In the genomic region with DNA sequence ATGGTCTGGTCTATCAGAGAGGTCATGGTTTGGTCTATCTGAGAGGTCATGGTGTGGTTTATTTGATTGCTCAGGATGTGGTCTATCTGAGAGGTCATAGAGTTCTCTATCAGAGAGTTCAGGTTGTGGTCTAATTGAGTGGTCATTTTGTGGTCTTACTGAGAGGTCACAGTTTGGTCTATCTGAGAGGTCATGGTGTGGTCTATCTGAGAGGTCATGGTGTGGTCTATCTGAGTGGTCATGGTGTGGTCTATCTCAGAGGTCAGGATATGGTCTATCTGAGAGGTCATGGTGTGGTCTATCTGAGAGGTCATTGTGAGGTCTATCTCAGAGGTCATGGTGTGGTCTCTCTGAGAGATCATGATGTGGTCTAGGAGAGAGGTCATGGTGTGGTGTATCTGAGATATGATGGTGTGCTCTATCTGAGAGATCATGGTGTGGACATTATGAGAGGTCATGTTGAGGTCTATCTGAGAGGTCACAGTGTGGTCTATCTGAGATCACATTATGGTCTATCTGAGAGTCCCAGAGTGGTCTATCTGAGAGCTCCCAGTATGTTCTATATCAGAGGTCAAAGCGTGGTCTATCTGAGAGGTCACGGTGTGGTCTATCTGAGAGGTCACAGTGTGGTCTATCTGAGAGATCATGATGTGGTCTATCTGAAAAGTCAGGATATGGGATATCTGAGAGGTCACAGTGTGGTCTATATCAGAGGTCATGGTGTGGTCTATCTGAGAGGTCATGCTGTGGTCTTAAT, we compare ENCODE assay signal across 10 mouse cellular contexts. TPM values are rescaled to one million over a fixed set of nuclear protein-coding genes. Genes with fewer than 3 reads are reported as not detected.
DNase-seq lines count a peak whose midpoint lies in the region; ATAC-seq lines count a peak whose summit lies in the region.
"Had no signal": no experiment of that assay in that cellular context is flagged by ENCODE, and none has a peak within 500 bp of the region (broad histone marks: within the 10 kb centered on the region; RNA-seq: fewer than 3 reads in every experiment).

No protein-coding gene starts in this region.

- no peaks in the 10 kb centered on the region for H3K27me3 ChIP-seq in heart, embryonic 12.5 days (replicated peaks)
- H3K27me3 ChIP-seq in embryonic facial prominence, embryonic 13.5 days, result no peaks in the 10 kb centered on the region
- no peaks in the 10 kb centered on the region for H3K27me3 ChIP-seq in limb, embryonic 10.5 days (ENCODE audit: low read depth, poor library complexity, severe bottlenecking)

- H3K9ac ChIP-seq in heart, embryonic 12.5 days, result no peak overlapping the region
- H3K9ac ChIP-seq in embryonic facial prominence, embryonic 13.5 days, result no peak overlapping the region

- H3K4me2 ChIP-seq in heart, embryonic 12.5 days, result no peak overlapping the region
- H3K4me2 ChIP-seq in embryonic facial prominence, embryonic 13.5 days, result no peak overlapping the region

- H3K27ac ChIP-seq in heart, embryonic 12.5 days (ENCODE audit: poor library complexity, severe bottlenecking), result no peak overlapping the region
- no peak overlapping the region for H3K27ac ChIP-seq in embryonic facial prominence, embryonic 13.5 days
- H3K27ac ChIP-seq in limb, embryonic 10.5 days, result no peak overlapping the region

- no peak for DNase-seq in heart, adult 18-20 months
- peak; percentile 57 for DNase-seq in limb, embryonic 10.5 days (ENCODE audit: low spot score)
- peak; percentile 45 for DNase-seq in neural tube, embryonic 10.5 days (ENCODE audit: extremely low spot score, low spot score)
- DNase-seq in urinary bladder, adult 2 months (ENCODE audit: low spot score), result no peak
- no peak for DNase-seq in adrenal gland, adult 18-20 months (ENCODE audit: low spot score in 2 of 2)
- no peak for DNase-seq in thymus, postnatal 10 days (ENCODE audit: low spot score in 2 of 2)
- DNase-seq: thymus, postnatal 25 days had no signal

- 74% methylated on average over 2 of the region's 2 CpGs for WGBS in heart, embryonic 12.5 days
- 83% methylated on average over 2 of the region's 2 CpGs for WGBS in embryonic facial prominence, embryonic 13.5 days
- WGBS in limb, embryonic 10.5 days, result 80% methylated on average over 2 of the region's 2 CpGs

- H3K4me1 ChIP-seq in heart, embryonic 12.5 days (replicated peaks), result no peaks in the 10 kb centered on the region
- H3K4me1 ChIP-seq in embryonic facial prominence, embryonic 13.5 days, result no peaks in the 10 kb centered on the region
- no peaks in the 10 kb centered on the region for H3K4me1 ChIP-seq in limb, embryonic 10.5 days

- peak; percentile 82 for ATAC-seq in heart, embryonic 12.5 days (ENCODE audit: insufficient number of reproducible peaks, low FRiP score)
- peak; percentile 91 for ATAC-seq in embryonic facial prominence, embryonic 13.5 days (ENCODE audit: insufficient number of reproducible peaks, insufficient read depth, low FRiP score, low TSS enrichment, low read depth)

- no peak overlapping the region for H3K4me3 ChIP-seq in heart, embryonic 12.5 days
- H3K4me3 ChIP-seq in embryonic facial prominence, embryonic 13.5 days, result no peak overlapping the region
- no peak overlapping the region for H3K4me3 ChIP-seq in limb, embryonic 10.5 days
- H3K4me3 ChIP-seq: erythroblast, embryonic 14.5 days had no signal

- H3K9me3 ChIP-seq in heart, embryonic 12.5 days (replicated peaks), result peaks cover 28% of the 10 kb centered on the region
- H3K9me3 ChIP-seq in embryonic facial prominence, embryonic 13.5 days, result peaks cover 28% of the 10 kb centered on the region; the same call in 1 of the 2 replicates
- peaks cover 8% of the 10 kb centered on the region; the same call in 1 of the 2 replicates for H3K9me3 ChIP-seq in limb, embryonic 10.5 days (replicated peaks)

- H3K36me3 ChIP-seq in heart, embryonic 12.5 days, result no peaks in the 10 kb centered on the region
- no peaks in the 10 kb centered on the region for H3K36me3 ChIP-seq in embryonic facial prominence, embryonic 13.5 days
- H3K36me3 ChIP-seq in limb, embryonic 10.5 days, result no peaks in the 10 kb centered on the region

RNA-seq across cellular contexts. Expression of gene Vmn2r-ps159, which starts 11.8 kb away (rescaled TPM):
- not detected in 2 replicates for polyA plus RNA-seq in heart, embryonic 12.5 days (2016; fragmentation: Nextera tagmentation; extraction: Ambion mirVana)
- total RNA-seq in heart, adult 18-20 months (2021), result not detected
- polyA plus RNA-seq in embryonic facial prominence, embryonic 13.5 days (2015; fragmentation: Nextera tagmentation; extraction: Ambion mirVana), result not detected in 2 replicates
- not detected in 2 replicates for polyA plus RNA-seq in limb, embryonic 10.5 days (2016; fragmentation: Nextera tagmentation; extraction: Ambion mirVana)
- not detected in 2 replicates for polyA plus RNA-seq in urinary bladder, adult 2 months (2012; rRNA removed)
- not detected for total RNA-seq in adrenal gland, adult 18-20 months (2021)
- polyA plus RNA-seq: erythroblast, embryonic 14.5 days had no signal

Comparison
In these comparisons a context has a peak if more than half of its experiments do, and no peak if none do; other contexts are left out.
1. DNase-seq: peak in limb, embryonic 10.5 days (single experiment) and neural tube, embryonic 10.5 days (single experiment); none in heart, adult 18-20 months (0 of 2), urinary bladder, adult 2 months (single experiment), adrenal gland, adult 18-20 months (0 of 2) and thymus, postnatal 10 days (0 of 2).